Mouse (Mus musculus) brain, embryonic 14.5 days (tissue): Measurements from ENCODE around the gene Cbx7. TPM values are rescaled to one million over a fixed set of nuclear protein-coding genes. Genes with fewer than 3 reads are reported as not detected.

ENCODE experiments used
- DNase-seq: peaks from one replicate; pipeline ENCODE4 v3.0.0-alpha.2; 2011; ENCODE audit warnings: low read depth
- CTCF ChIP-seq: fragments of 200-500 bp; IDR thresholded peaks from 2 replicates; pipeline ENCODE4 v1.5.1; 2012; ENCODE audit warnings: inconsistent platforms, mild to moderate bottlenecking, moderate library complexity, borderline replicate concordance; ENCODE audit not compliant: insufficient read depth, insufficient read length; ENCODE audit errors: extremely low read depth
- POLR2A ChIP-seq: fragments of 200-500 bp; IDR thresholded peaks from 2 replicates; pipeline ENCODE4 v1.6.1; 2012; ENCODE audit warnings: mild to moderate bottlenecking, inconsistent platforms, borderline replicate concordance; ENCODE audit not compliant: poor library complexity, insufficient read depth, insufficient read length, severe bottlenecking; ENCODE audit errors: extremely low read depth
- polyA plus RNA-seq: library from polyadenylated mRNA; depleted of rRNA; stranded (reverse); fragments of >200 nt; gene quantifications from 2 replicates; pipeline ENCODE4 v1.2.3, GENCODE M21; 2012; rRNA removed

The Cbx7 gene
- polyA plus RNA-seq, 1 experiment, result 10.9 TPM

GRCm38 (mm10) chr15:79873545-79873944, 97.4 kb downstream of the Cbx7 start:
- DNase-seq, result no peak
- TF ChIP-seq CTCF, result no peak
- no peak for TF ChIP-seq POLR2A

GRCm38 (mm10) chr15:79867260-79868002, 103.5 kb downstream of the Cbx7 start:
- TF ChIP-seq POLR2A (no peak), CTCF (no peak)
- DNase-seq, result no peak

Other genes with a start within 250 kb of the Cbx7 start
- 46.5 and 47.9 TPM in 2 replicates for gene Sun2, start 228.6 kb downstream of the Cbx7 start, polyA plus RNA-seq
- gene Dnal4, start 193.3 kb downstream of the Cbx7 start, polyA plus RNA-seq, result 77.6 and 110 TPM in 2 replicates
- 20.7 and 53.6 TPM in 2 replicates for gene Nptxr, start 166.4 kb downstream of the Cbx7 start, polyA plus RNA-seq
- 0.53 and 1.8 TPM in 2 replicates for gene Npcd, start 136.9 kb downstream of the Cbx7 start, polyA plus RNA-seq
- gene Cbx6, start 136.4 kb downstream of the Cbx7 start, polyA plus RNA-seq, result 69.6 and 84.6 TPM in 2 replicates
- 4.7 and 5.6 TPM in 2 replicates for gene Apobec3, start 79.5 kb downstream of the Cbx7 start, polyA plus RNA-seq
- 12.3 and 16.8 TPM in 2 replicates for gene Pdgfb, start 43.9 kb upstream of the Cbx7 start, polyA plus RNA-seq
- gene Syngr1, start 120.2 kb upstream of the Cbx7 start, polyA plus RNA-seq, result 64.7 and 75.5 TPM in 2 replicates
- 770 and 873 TPM in 2 replicates for gene Rpl3, start 120.7 kb upstream of the Cbx7 start, polyA plus RNA-seq
- gene Tab1, start 162.0 kb upstream of the Cbx7 start, polyA plus RNA-seq, result 49.3 and 55.3 TPM in 2 replicates
- 47.2 and 64.7 TPM in 2 replicates for gene Mgat3, start 202.6 kb upstream of the Cbx7 start, polyA plus RNA-seq